Mouse (Mus musculus) CD8-positive naive resting alpha-beta T cell, adult 2 months (primary cell): ENCODE measurements around the gene Timp4.

ENCODE experiments used
- DNase-seq, 2 experiments: peaks; one replicate each; pipeline ENCODE4 v3.0.0; 2022; ENCODE audit warnings: low read depth in 2 of 2, low spot score in 2 of 2

Timp4 gene

GRCm38 (mm10) chr6:115200753-115201152 lies 51.3 kb downstream of the Timp4 start:
- DNase-seq, result no peak
